Mouse (Mus musculus): ENCODE measurements around the gene Nup133.

Nup133 gene

GRCm38 (mm10) chr8:123953686-123954085, 4.6 kb upstream of the Nup133 start:
- DNase-seq (ENCODE audit: low read depth, low spot score) = no peak

GRCm38 (mm10) chr8:123950077-123950802, 1.2 kb upstream of the Nup133 start:
- DNase-seq (ENCODE audit: low read depth, low spot score) = peak; percentile 85

- DNase-seq (ENCODE audit: low read depth, low spot score) = no peak
Measured at GRCm38 (mm10) chr8:123949686-123949986, 571 bp upstream of the Nup133 start.

- no peak for DNase-seq (ENCODE audit: low read depth, low spot score)
Measured at GRCm38 (mm10) chr8:123929026-123929425, 20.0 kb downstream of the Nup133 start.

GRCm38 (mm10) chr8:123925671-123926070, 23.4 kb downstream of the Nup133 start:
- DNase-seq (ENCODE audit: low read depth, low spot score) = no peak

GRCm38 (mm10) chr8:123924719-123925118, 24.3 kb downstream of the Nup133 start:
- peak; percentile 85 for DNase-seq (ENCODE audit: low read depth, low spot score)

- DNase-seq (ENCODE audit: low read depth, low spot score) = no peak
Measured at GRCm38 (mm10) chr8:123914635-123915034, 34.4 kb downstream of the Nup133 start.

GRCm38 (mm10) chr8:123912265-123912664, 36.8 kb downstream of the Nup133 start:
- no peak for DNase-seq (ENCODE audit: low read depth, low spot score)

- DNase-seq (ENCODE audit: low read depth, low spot score) = no peak
Measured at GRCm38 (mm10) chr8:123907604-123908003, 41.5 kb downstream of the Nup133 start.

GRCm38 (mm10) chr8:123902653-123903052, 46.4 kb downstream of the Nup133 start:
- no peak for DNase-seq (ENCODE audit: low read depth, low spot score)

- no peak for DNase-seq (ENCODE audit: low read depth, low spot score)
Measured at GRCm38 (mm10) chr8:123899366-123899765, 49.7 kb downstream of the Nup133 start.

- no peak for DNase-seq (ENCODE audit: low read depth, low spot score)
Measured at GRCm38 (mm10) chr8:123898576-123898975, 50.5 kb downstream of the Nup133 start.

GRCm38 (mm10) chr8:123896774-123897173, 52.3 kb downstream of the Nup133 start:
- no peak for DNase-seq (ENCODE audit: low read depth, low spot score)

- no peak for DNase-seq (ENCODE audit: low read depth, low spot score)
Measured at GRCm38 (mm10) chr8:123896366-123896761, 52.7 kb downstream of the Nup133 start.

GRCm38 (mm10) chr8:123895680-123896365, 53.2 kb downstream of the Nup133 start:
- no peak for DNase-seq (ENCODE audit: low read depth, low spot score)

GRCm38 (mm10) chr8:123895230-123895629, 53.8 kb downstream of the Nup133 start:
- no peak for DNase-seq (ENCODE audit: low read depth, low spot score)

GRCm38 (mm10) chr8:123894502-123895097, 54.5 kb downstream of the Nup133 start, which contains the start of gene Acta1:
TSS of gene Acta1 (minus strand) at chr8:123894751.
- DNase-seq (ENCODE audit: low read depth, low spot score) = no peak

GRCm38 (mm10) chr8:123893413-123893812, 55.7 kb downstream of the Nup133 start:
- DNase-seq (ENCODE audit: low read depth, low spot score) = no peak

GRCm38 (mm10) chr8:123892586-123893155, 56.4 kb downstream of the Nup133 start:
- DNase-seq (ENCODE audit: low read depth, low spot score) = no peak

GRCm38 (mm10) chr8:123891883-123892585, 57.0 kb downstream of the Nup133 start:
- DNase-seq (ENCODE audit: low read depth, low spot score) = no peak

- DNase-seq (ENCODE audit: low read depth, low spot score) = no peak
Measured at GRCm38 (mm10) chr8:123891271-123891670, 57.8 kb downstream of the Nup133 start.

- DNase-seq (ENCODE audit: low read depth, low spot score) = no peak
Measured at GRCm38 (mm10) chr8:123889797-123890196, 59.3 kb downstream of the Nup133 start.

Measured in CD4-positive, CD25-positive, alpha-beta regulatory T cell, adult 2 months (primary cell).